Mouse (Mus musculus) stomach, postnatal 0 days (tissue): ENCODE results near the gene Ccdc13.

Experiments
- CTCF ChIP-seq: IDR thresholded peaks from 2 replicates; pipeline ENCODE4 v1.5.1; 2016; ENCODE audit warnings: antibody characterized with exemption, low read depth, mild to moderate bottlenecking, moderate library complexity
- EP300 ChIP-seq: optimal IDR thresholded peaks from 2 replicates; pipeline ENCODE3; 2016; ENCODE audit warnings: antibody characterized with exemption

DNA sequence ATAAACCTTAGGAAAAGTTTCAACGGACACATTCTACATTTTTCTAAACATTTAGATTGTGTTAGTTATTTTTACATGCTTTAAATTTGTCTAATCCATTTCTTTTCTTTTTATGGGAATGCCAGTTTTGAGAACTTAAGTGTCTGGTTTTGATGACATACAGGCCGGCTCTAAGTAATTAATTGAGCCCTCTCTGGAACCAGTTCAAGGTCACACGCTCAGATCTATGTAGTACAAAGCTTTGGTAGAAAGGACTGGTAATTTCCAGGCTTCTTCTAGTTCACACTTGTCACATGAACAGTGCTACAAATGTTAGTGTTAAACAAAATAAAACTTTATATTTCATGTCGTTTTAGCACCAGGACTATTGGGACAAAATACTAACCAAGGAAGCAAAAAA lies 25.6 kb upstream of the Ccdc13 start:
- no peak for TF ChIP-seq CTCF
- no peak for TF ChIP-seq EP300
